Mouse (Mus musculus): ENCODE data around the gene St6gal1.

The St6gal1 gene

DNA sequence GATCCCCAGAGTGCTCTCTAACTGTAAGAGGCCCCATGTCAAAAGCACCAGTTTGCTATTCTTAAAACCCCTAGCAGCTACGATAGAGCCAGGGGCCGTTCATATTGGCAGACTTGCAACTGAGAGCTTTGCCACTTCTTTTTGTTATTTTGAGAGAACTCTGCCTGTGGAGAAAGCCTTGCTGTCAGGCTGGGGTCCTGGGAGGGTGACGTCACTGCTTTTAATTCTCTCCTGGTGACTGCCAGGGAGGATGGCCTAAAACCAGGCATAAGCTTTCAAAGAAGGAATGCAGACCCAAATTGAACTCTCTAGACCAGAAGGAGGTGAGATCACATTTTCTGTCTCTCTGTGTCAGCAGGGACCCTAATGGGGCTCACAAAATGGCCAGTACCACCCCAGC is 99.4 kb downstream of the St6gal1 start:
- Histone ChIP-seq H3K4me1 (replicated peaks; ENCODE audit: low read depth, low read length) (peaks cover 21% of the 10 kb centered on the region), H3K36me3 (ENCODE audit: insufficient read depth, low read length) (0 out of 2 replicates have a peak, but pooled peaks cover 5% of the 10 kb centered on the region), H3K4me3 (replicated peaks; ENCODE audit: low read length) (no peak overlapping the region), H3K9me3 (ENCODE audit: low read length) (no peaks in the 10 kb centered on the region), H3K27me3 (ENCODE audit: insufficient read depth, low read length) (no peaks in the 10 kb centered on the region)
- TF ChIP-seq NANOG (IDR thresholded peaks at IDR 0.05; ENCODE audit: borderline replicate concordance, low read length) (no peak), CTCF (conservative IDR thresholded peaks at IDR 0.05; ENCODE audit: low read length) (no peak), POU5F1 (IDR thresholded peaks at IDR 0.05; ENCODE audit: borderline replicate concordance, low read length) (no peak)

DNA sequence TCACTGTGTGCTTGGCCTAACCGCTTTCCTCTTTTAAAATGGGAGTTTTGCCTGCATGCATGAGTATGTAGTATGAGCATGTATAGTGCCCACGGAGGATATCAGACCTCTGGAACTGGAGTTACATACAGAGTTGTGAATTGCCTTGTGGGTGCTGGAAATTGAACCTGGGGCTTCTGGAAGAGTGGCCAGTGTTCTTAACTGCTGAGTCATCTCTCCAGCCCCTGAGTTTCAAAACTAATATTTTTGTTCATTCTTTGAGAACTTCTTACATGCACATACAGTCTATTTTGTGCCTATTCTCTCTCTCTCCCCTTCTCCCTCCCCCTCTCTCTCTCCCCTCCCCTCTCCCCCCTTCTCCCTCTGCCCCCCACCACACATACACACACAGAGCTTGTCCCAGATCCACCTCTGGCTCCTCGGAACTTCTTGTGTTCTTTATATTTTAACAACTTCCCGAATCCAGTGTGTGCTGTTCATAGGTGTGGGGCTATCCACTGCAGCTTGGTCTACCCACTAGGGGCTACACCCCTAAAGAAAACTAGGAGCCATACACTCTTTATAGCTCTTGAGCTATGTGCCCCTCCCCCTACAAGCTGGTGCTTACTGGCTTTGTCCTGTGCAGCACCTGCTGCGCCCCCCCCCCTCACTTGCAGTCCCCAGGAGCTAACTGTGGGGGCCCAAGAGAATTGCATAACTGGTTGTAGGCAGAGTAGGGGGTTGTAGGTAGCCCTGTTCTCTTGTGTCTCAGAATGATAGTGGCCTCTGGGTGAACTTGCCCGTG is 100.5 kb downstream of the St6gal1 start:
- peaks cover 21% of the 10 kb centered on the region for H3K4me1 ChIP-seq (replicated peaks; ENCODE audit: low read depth, low read length)
- TF ChIP-seq CTCF (conservative IDR thresholded peaks at IDR 0.05; ENCODE audit: low read length): no peak
- no peak for TF ChIP-seq POU5F1 (IDR thresholded peaks at IDR 0.05; ENCODE audit: borderline replicate concordance, low read length)
- TF ChIP-seq NANOG (IDR thresholded peaks at IDR 0.05; ENCODE audit: borderline replicate concordance, low read length): no peak

DNA sequence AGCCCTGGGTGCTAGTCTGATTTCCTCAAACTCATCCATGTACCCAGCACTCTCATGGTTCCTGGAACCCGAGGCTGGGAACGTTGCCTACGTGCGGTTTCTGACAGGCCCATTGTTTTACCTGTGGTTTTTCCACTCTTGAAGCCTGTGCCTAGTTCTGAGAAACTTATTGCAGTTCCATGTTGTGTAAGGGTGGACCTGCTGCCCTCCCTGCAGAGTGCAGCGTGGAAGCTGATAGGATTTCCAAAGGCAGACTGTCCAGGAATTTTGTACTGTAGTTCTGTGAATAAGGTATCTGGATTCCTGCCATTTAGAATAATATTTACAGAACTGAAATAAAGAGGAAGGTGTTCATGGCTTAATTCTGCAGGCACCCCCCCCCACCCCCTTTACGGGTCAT is 102.1 kb downstream of the St6gal1 start:
- TF ChIP-seq CTCF (conservative IDR thresholded peaks at IDR 0.05; ENCODE audit: low read length) (no peak), NANOG (IDR thresholded peaks at IDR 0.05; ENCODE audit: borderline replicate concordance, low read length) (no peak), POU5F1 (IDR thresholded peaks at IDR 0.05; ENCODE audit: borderline replicate concordance, low read length) (no peak)
- no peaks in the 10 kb centered on the region for H3K9me3 ChIP-seq (ENCODE audit: low read length)
- no peak overlapping the region for H3K4me3 ChIP-seq (replicated peaks; ENCODE audit: low read length)
- peaks cover 21% of the 10 kb centered on the region for H3K4me1 ChIP-seq (replicated peaks; ENCODE audit: low read depth, low read length)
- H3K36me3 ChIP-seq (ENCODE audit: insufficient read depth, low read length): 0 out of 2 replicates have a peak, but pooled peaks cover 2% of the 10 kb centered on the region
- H3K27me3 ChIP-seq (ENCODE audit: insufficient read depth, low read length): no peaks in the 10 kb centered on the region

More for the DNA sequence above, 100.5 kb downstream of the St6gal1 start:
- Histone ChIP-seq H3K36me3 (ENCODE audit: insufficient read depth, low read length) (0 out of 2 replicates have a peak, but pooled peaks cover 5% of the 10 kb centered on the region), H3K9me3 (ENCODE audit: low read length) (no peaks in the 10 kb centered on the region), H3K27me3 (ENCODE audit: insufficient read depth, low read length) (no peaks in the 10 kb centered on the region), H3K4me3 (replicated peaks; ENCODE audit: low read length) (0 out of 2 replicates have a peak overlapping the region, but pooled peaks have one; percentile 26)

DNA sequence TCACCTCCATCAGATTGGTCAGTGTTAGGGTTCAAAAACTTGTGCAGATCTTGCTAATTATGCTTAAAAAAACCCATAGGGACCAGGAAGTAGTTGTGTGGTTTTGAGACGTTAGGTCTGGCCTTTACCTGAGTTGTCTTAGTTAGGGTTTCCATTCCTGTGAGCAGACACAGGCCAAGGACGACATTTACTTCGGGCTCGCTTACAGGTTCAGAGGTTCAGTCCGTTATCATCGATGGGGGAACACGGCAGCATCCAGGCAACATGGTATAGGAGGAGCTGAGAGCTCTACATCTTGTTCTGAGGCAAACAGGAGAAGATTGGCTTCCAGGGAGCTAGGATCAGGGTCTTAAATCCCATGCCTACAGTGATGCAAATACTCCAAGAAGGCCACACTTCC is 102.7 kb downstream of the St6gal1 start:
- Histone ChIP-seq H3K36me3 (ENCODE audit: insufficient read depth, low read length) (no peaks in the 10 kb centered on the region), H3K4me1 (replicated peaks; ENCODE audit: low read depth, low read length) (peaks cover 21% of the 10 kb centered on the region), H3K9me3 (ENCODE audit: low read length) (no peaks in the 10 kb centered on the region), H3K4me3 (replicated peaks; ENCODE audit: low read length) (no peak overlapping the region), H3K27me3 (ENCODE audit: insufficient read depth, low read length) (no peaks in the 10 kb centered on the region)
- no peak for TF ChIP-seq POU5F1 (IDR thresholded peaks at IDR 0.05; ENCODE audit: borderline replicate concordance, low read length)
- TF ChIP-seq NANOG (IDR thresholded peaks at IDR 0.05; ENCODE audit: borderline replicate concordance, low read length): no peak
- TF ChIP-seq CTCF (conservative IDR thresholded peaks at IDR 0.05; ENCODE audit: low read length): no peak

DNA sequence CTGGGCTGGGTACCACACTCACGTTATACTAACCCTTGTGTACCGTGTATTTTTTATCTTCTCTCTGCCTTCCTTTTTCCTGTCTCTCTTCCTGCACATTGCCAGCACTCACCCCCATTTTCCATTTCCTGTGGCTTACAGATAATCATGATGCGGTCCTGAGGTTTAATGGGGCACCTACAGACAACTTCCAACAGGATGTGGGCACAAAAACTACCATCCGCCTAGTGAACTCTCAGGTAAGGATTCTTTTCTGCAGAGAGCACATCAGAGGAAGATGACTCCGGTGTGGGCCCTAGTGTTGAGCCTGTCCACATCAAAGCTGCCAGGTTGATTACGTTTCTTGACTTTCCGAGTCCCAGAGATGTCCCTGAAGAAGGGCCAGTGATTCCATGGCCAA is 103.7 kb downstream of the St6gal1 start:
- no peak for TF ChIP-seq NANOG (IDR thresholded peaks at IDR 0.05; ENCODE audit: borderline replicate concordance, low read length)
- no peak for TF ChIP-seq CTCF (conservative IDR thresholded peaks at IDR 0.05; ENCODE audit: low read length)
- no peak for TF ChIP-seq POU5F1 (IDR thresholded peaks at IDR 0.05; ENCODE audit: borderline replicate concordance, low read length)
- no peaks in the 10 kb centered on the region for H3K9me3 ChIP-seq (ENCODE audit: low read length)

DNA sequence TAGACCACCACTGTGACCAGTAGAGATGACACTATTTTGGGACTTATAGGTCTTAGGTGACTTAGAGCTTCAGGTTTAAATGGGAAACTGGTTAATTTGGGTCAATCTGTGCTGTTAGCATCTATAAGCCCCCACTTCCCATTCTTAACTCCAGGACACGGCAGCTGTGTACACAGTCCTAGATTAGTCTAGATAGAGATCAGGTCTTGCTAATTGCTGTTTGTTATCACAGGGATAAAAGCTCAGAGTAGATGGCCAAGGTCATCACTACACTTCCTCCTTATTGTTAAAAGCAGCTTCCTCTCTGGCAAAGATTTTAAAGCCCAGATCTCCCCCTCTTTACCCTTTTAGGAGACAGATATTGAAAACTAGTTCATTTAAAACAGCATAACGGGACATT is 107.6 kb downstream of the St6gal1 start:
- TF ChIP-seq CTCF (conservative IDR thresholded peaks at IDR 0.05; ENCODE audit: low read length): no peak
- no peak for TF ChIP-seq NANOG (IDR thresholded peaks at IDR 0.05; ENCODE audit: borderline replicate concordance, low read length)
- H3K9me3 ChIP-seq (ENCODE audit: low read length): no peaks in the 10 kb centered on the region
- no peaks in the 10 kb centered on the region for H3K27me3 ChIP-seq (ENCODE audit: insufficient read depth, low read length)
- H3K36me3 ChIP-seq (ENCODE audit: insufficient read depth, low read length): no peaks in the 10 kb centered on the region
- peaks cover 4% of the 10 kb centered on the region for H3K4me1 ChIP-seq (replicated peaks; ENCODE audit: low read depth, low read length)
- no peak overlapping the region for H3K4me3 ChIP-seq (replicated peaks; ENCODE audit: low read length)

More for the DNA sequence above, 103.7 kb downstream of the St6gal1 start:
- H3K4me3 ChIP-seq (replicated peaks; ENCODE audit: low read length): no peak overlapping the region
- peaks cover 17% of the 10 kb centered on the region for H3K4me1 ChIP-seq (replicated peaks; ENCODE audit: low read depth, low read length)
- no peaks in the 10 kb centered on the region for H3K27me3 ChIP-seq (ENCODE audit: insufficient read depth, low read length)
- no peaks in the 10 kb centered on the region for H3K36me3 ChIP-seq (ENCODE audit: insufficient read depth, low read length)

DNA sequence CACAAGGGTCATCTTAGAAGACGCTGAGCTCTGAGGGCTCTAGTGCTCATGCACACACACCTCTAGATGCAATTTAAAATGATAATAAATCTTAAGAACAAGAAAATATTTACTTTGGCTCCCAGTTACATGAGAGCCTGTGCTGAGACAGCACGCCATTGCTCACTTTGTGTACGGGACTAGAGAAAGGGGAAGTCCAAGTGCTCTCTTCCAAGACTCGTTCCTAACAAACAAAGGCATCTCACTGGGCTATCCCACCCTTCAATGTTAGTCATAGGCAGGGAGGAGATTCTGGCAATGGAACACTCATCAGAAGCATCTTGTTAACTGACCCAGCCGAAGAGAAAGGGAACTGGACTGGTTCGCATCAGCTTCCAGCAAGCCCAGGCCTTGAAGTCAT is 108.1 kb downstream of the St6gal1 start:
- no peaks in the 10 kb centered on the region for H3K36me3 ChIP-seq (ENCODE audit: insufficient read depth, low read length)
- H3K9me3 ChIP-seq (ENCODE audit: low read length): no peaks in the 10 kb centered on the region
- H3K4me3 ChIP-seq (replicated peaks; ENCODE audit: low read length): no peak overlapping the region
- H3K4me1 ChIP-seq (replicated peaks; ENCODE audit: low read depth, low read length): no peaks in the 10 kb centered on the region
- H3K27me3 ChIP-seq (ENCODE audit: insufficient read depth, low read length): no peaks in the 10 kb centered on the region
- TF ChIP-seq CTCF (conservative IDR thresholded peaks at IDR 0.05; ENCODE audit: low read length) (no peak), NANOG (IDR thresholded peaks at IDR 0.05; ENCODE audit: borderline replicate concordance, low read length) (no peak), POU5F1 (IDR thresholded peaks at IDR 0.05; ENCODE audit: borderline replicate concordance, low read length) (no peak)

DNA sequence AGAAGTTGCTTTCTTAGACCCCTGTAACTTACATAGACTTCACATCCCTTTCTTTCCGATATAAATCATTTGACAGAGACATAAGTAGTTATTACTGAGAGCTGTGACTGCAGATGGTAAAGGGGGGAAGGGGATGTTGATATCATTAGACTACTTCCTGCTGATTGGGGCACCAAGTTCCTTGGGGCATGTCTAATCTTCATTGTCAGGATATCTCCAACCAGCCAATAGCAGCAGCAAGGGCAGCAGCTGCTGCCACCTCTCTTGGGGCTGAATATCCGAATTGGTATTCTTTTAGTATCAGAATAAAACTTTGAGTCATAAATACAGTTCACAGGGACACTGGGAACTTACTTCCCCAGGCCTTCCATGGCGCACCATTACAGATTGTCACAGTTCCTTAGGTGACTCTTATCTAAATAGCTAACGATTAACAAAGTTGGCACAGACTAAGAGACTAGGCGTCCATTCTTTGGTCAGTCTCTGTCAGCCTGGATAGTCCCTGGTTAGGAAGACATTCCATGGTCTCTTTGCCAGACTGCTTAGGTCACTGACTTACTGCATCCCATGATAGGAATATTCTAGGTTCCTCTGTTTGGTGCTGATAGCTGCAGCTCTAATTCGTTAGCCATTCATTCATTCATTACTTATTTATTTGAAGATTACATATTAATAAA is 109.5 kb downstream of the St6gal1 start:
- no peaks in the 10 kb centered on the region for H3K36me3 ChIP-seq (ENCODE audit: insufficient read depth, low read length)
- TF ChIP-seq CTCF (conservative IDR thresholded peaks at IDR 0.05; ENCODE audit: low read length) (no peak), POU5F1 (IDR thresholded peaks at IDR 0.05; ENCODE audit: borderline replicate concordance, low read length) (no peak), NANOG (IDR thresholded peaks at IDR 0.05; ENCODE audit: borderline replicate concordance, low read length) (no peak)
- H3K4me3 ChIP-seq (replicated peaks; ENCODE audit: low read length): no peak overlapping the region
- no peaks in the 10 kb centered on the region for H3K4me1 ChIP-seq (replicated peaks; ENCODE audit: low read depth, low read length)
- no peaks in the 10 kb centered on the region for H3K27me3 ChIP-seq (ENCODE audit: insufficient read depth, low read length)
- H3K9me3 ChIP-seq (ENCODE audit: low read length): no peaks in the 10 kb centered on the region
